ENCODE assay signal across 9 mouse cellular contexts in genomic region chr11:101982981-101983411, GRCm38 (mm10). TPM values are rescaled to one million over a fixed set of nuclear protein-coding genes. Genes with fewer than 3 reads are reported as not detected.
DNase-seq lines count a peak whose midpoint lies in the region; ATAC-seq and TF ChIP-seq lines count a peak whose summit lies in the region.
"Had no signal": no experiment of that assay in that cellular context is flagged by ENCODE, and none has a peak within 500 bp of the region (broad histone marks: within the 10 kb centered on the region; RNA-seq: fewer than 3 reads in every experiment).

No protein-coding gene starts in this region.

- no peak overlapping the region for H3K9ac ChIP-seq in midbrain, postnatal 0 days (replicated peaks; ENCODE audit: low read length, poor library complexity, severe bottlenecking)

- 66% methylated on average over 6 of the region's 6 CpGs for WGBS in midbrain, postnatal 0 days

- ATAC-seq in midbrain, postnatal 0 days (ENCODE audit: low FRiP score), result no peak

- H3K27me3 ChIP-seq in midbrain, postnatal 0 days (ENCODE audit: insufficient read depth, low read length), result no peaks in the 10 kb centered on the region

- H3K4me3 ChIP-seq in embryonic fibroblast, embryonic 13.5 days (ENCODE audit: insufficient read depth, low read length), result peak overlapping the region; percentile 74
- no peak overlapping the region for H3K4me3 ChIP-seq in midbrain, postnatal 0 days (ENCODE audit: low read depth, low read length)

- no peak for TF ChIP-seq POLR2A in embryonic fibroblast, embryonic 13.5 days (IDR thresholded peaks at IDR 0.05; ENCODE audit: low read depth, low read length)

- H3K27ac ChIP-seq in embryonic fibroblast, embryonic 13.5 days (ENCODE audit: insufficient read depth, low read length), result no peak overlapping the region
- no peak overlapping the region for H3K27ac ChIP-seq in midbrain, postnatal 0 days (ENCODE audit: low read depth, low read length)

- DNase-seq in kidney, adult 11 months, result peak; percentile 27
- DNase-seq in kidney, adult 18-20 months, result no peak
- DNase-seq in kidney, adult 9 months, result peak; percentile 38
- DNase-seq in midbrain, postnatal 0 days (ENCODE audit: low spot score), result no peak
- DNase-seq in B cell, adult 2 months, result no peak
- no peak for DNase-seq in natural killer cell, adult 2 months (ENCODE audit: low spot score in 2 of 2)
- no peak for DNase-seq in frontal cortex, postnatal 25 days (ENCODE audit: low spot score in 2 of 2)

- peak overlapping the region; percentile 70 for H3K4me2 ChIP-seq in midbrain, postnatal 0 days (ENCODE audit: low read depth, low read length, poor library complexity, severe bottlenecking)

- no peaks in the 10 kb centered on the region for H3K9me3 ChIP-seq in midbrain, postnatal 0 days (ENCODE audit: low read length)

- peaks cover 7% of the 10 kb centered on the region for H3K4me1 ChIP-seq in embryonic fibroblast, embryonic 13.5 days (ENCODE audit: control insufficient read depth, insufficient read depth, low read length)
- H3K4me1 ChIP-seq in midbrain, postnatal 0 days (ENCODE audit: insufficient read depth, low read length), result peaks cover 8% of the 10 kb centered on the region; the same call in 1 of the 2 replicates

- H3K36me3 ChIP-seq in midbrain, postnatal 0 days (ENCODE audit: insufficient read depth, low read length), result peaks cover 19% of the 10 kb centered on the region; the same call in 1 of the 2 replicates

- TF ChIP-seq CTCF in embryonic fibroblast, embryonic 13.5 days (IDR thresholded peaks at IDR 0.05; ENCODE audit: borderline replicate concordance, insufficient read depth, low read length), result no peak
- TF ChIP-seq CTCF in midbrain, postnatal 0 days (IDR thresholded peaks at IDR 0.05), result no peak

RNA-seq across cellular contexts. Expression of gene Cfap97d1, which starts 1.1 kb away (rescaled TPM):
- polyA plus RNA-seq in embryonic fibroblast, embryonic 13.5 days (2011; ENCODE audit: insufficient read length, low read depth, missing spikeins), result not detected in 2 replicates
- total RNA-seq in midbrain, postnatal 0 days (2014; rRNA removed), result not detected in 2 replicates
- not detected in 2 replicates for polyA plus RNA-seq in midbrain, postnatal 0 days (2015; fragmentation: Nextera tagmentation; extraction: Ambion mirVana)
- total RNA-seq: left cerebral cortex, adult 18-20 months had no signal

RNA-seq across cellular contexts. Expression of gene Dusp3, which starts 3.8 kb away (rescaled TPM):
- 34.8 and 49.4 TPM in 2 replicates for polyA plus RNA-seq in embryonic fibroblast, embryonic 13.5 days (2011; ENCODE audit: insufficient read length, low read depth, missing spikeins)
- total RNA-seq in midbrain, postnatal 0 days (2014; rRNA removed), result 36.3 and 54.3 TPM in 2 replicates
- polyA plus RNA-seq in midbrain, postnatal 0 days (2015; fragmentation: Nextera tagmentation; extraction: Ambion mirVana), result 44.1 and 48.5 TPM in 2 replicates

RNA-seq across cellular contexts. Expression of gene Sost, which starts 16.2 kb away (rescaled TPM):
- not detected in 2 replicates for polyA plus RNA-seq in embryonic fibroblast, embryonic 13.5 days (2011; ENCODE audit: insufficient read length, low read depth, missing spikeins)
- total RNA-seq in midbrain, postnatal 0 days (2014; rRNA removed), result 0.11 TPM in 1 of 2 replicates, not detected in the other
- 0.12 TPM in 1 of 2 replicates, not detected in the other for polyA plus RNA-seq in midbrain, postnatal 0 days (2015; fragmentation: Nextera tagmentation; extraction: Ambion mirVana)
- total RNA-seq: left cerebral cortex, adult 18-20 months had no signal

RNA-seq across cellular contexts. Expression of gene Mpp3, which starts 45.3 kb away (rescaled TPM):
- 0.40 and 0.42 TPM in 2 replicates for polyA plus RNA-seq in embryonic fibroblast, embryonic 13.5 days (2011; ENCODE audit: insufficient read length, low read depth, missing spikeins)
- total RNA-seq in midbrain, postnatal 0 days (2014; rRNA removed), result 68.2 and 71.9 TPM in 2 replicates
- 53.9 and 54.7 TPM in 2 replicates for polyA plus RNA-seq in midbrain, postnatal 0 days (2015; fragmentation: Nextera tagmentation; extraction: Ambion mirVana)

RNA-seq across cellular contexts. Expression of gene Cd300lg, which starts 58.3 kb away (rescaled TPM):
- polyA plus RNA-seq in embryonic fibroblast, embryonic 13.5 days (2011; ENCODE audit: insufficient read length, low read depth, missing spikeins), result not detected in 2 replicates
- 0.14 TPM in 1 of 2 replicates, not detected in the other for total RNA-seq in midbrain, postnatal 0 days (2014; rRNA removed)
- 0.25 TPM in 2 replicates for polyA plus RNA-seq in midbrain, postnatal 0 days (2015; fragmentation: Nextera tagmentation; extraction: Ambion mirVana)

Comparison
In these comparisons a context has a peak if more than half of its experiments do, and no peak if none do; other contexts are left out.
1. DNase-seq: peak in kidney, adult 11 months (single experiment) and kidney, adult 9 months (single experiment); none in kidney, adult 18-20 months (single experiment), midbrain, postnatal 0 days (single experiment), B cell, adult 2 months (0 of 2), natural killer cell, adult 2 months (0 of 2) and frontal cortex, postnatal 25 days (0 of 2).